Comparison of ENCODE assay signal across 18 mouse cellular contexts in the genomic region with DNA sequence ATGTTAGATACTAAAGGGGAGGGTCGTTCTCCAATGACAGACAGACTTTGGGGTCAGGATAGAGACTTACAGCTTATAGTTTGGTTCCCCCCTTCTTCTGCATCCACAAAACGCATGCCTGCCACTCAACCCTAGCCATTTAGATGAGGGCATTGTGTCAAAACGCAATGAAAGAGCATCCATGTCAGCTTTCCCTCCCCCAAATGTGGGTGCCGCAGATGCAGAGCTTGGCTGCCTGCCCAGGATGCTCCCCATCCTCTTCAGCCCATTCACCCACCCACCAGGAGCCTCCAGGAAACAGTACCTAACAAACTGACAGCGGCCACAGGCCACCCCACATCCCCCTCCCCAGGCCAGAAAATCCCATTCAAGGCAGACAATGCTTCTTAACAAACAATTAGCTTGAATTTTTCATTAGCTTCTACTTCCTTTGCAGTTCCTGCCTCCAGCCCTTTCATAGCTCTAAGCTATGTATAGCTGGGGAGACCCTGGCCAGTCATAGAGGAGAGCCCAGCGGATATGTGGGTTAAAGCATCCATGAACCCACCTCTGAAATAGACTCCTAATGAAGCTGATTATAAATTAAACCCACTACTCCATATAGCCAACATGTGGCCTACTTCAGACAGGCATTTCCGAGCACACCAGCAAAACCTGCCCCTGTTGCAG. TPM values are rescaled to one million over a fixed set of nuclear protein-coding genes. Genes with fewer than 3 reads are reported as not detected.
DNase-seq lines count a peak whose midpoint lies in the region; ATAC-seq and TF ChIP-seq lines count a peak whose summit lies in the region.
"Had no signal": no experiment of that assay in that cellular context is flagged by ENCODE, and none has a peak within 500 bp of the region (broad histone marks: within the 10 kb centered on the region; RNA-seq: fewer than 3 reads in every experiment).

No protein-coding gene starts in this region.

- no peak overlapping the region for H3K9ac ChIP-seq in midbrain, embryonic 12.5 days (replicated peaks)
- H3K9ac ChIP-seq in midbrain, postnatal 0 days (replicated peaks; ENCODE audit: low read length, poor library complexity, severe bottlenecking) = no peak overlapping the region
- no peak overlapping the region for H3K9ac ChIP-seq in forebrain, embryonic 14.5 days (ENCODE audit: low read length)
- no peak overlapping the region for H3K9ac ChIP-seq in hindbrain, embryonic 15.5 days
- no peak overlapping the region for H3K9ac ChIP-seq in neural tube, embryonic 14.5 days (replicated peaks; ENCODE audit: low read depth, low read length)
- no peak overlapping the region for H3K9ac ChIP-seq in intestine, embryonic 15.5 days
- H3K9ac ChIP-seq: embryonic facial prominence, embryonic 15.5 days; limb, embryonic 15.5 days had no signal

- no peaks in the 10 kb centered on the region for H3K27me3 ChIP-seq in midbrain, embryonic 12.5 days
- H3K27me3 ChIP-seq in midbrain, postnatal 0 days (ENCODE audit: insufficient read depth, low read length) = no peaks in the 10 kb centered on the region
- H3K27me3 ChIP-seq in forebrain, embryonic 14.5 days (replicated peaks; ENCODE audit: control insufficient read depth, insufficient read depth, low read length) = no peaks in the 10 kb centered on the region
- H3K27me3 ChIP-seq in hindbrain, embryonic 15.5 days = no peaks in the 10 kb centered on the region
- no peaks in the 10 kb centered on the region for H3K27me3 ChIP-seq in neural tube, embryonic 14.5 days (ENCODE audit: control insufficient read depth, insufficient read depth, low read length)
- H3K27me3 ChIP-seq in intestine, embryonic 15.5 days (replicated peaks) = no peaks in the 10 kb centered on the region
- H3K27me3 ChIP-seq: embryonic facial prominence, embryonic 15.5 days; limb, embryonic 15.5 days had no signal

- no peaks in the 10 kb centered on the region for H3K36me3 ChIP-seq in midbrain, embryonic 12.5 days
- H3K36me3 ChIP-seq in midbrain, postnatal 0 days (ENCODE audit: insufficient read depth, low read length) = no peaks in the 10 kb centered on the region
- no peaks in the 10 kb centered on the region for H3K36me3 ChIP-seq in forebrain, embryonic 14.5 days (ENCODE audit: control insufficient read depth, insufficient read depth, low read length)
- H3K36me3 ChIP-seq in hindbrain, embryonic 15.5 days = no peaks in the 10 kb centered on the region
- H3K36me3 ChIP-seq in neural tube, embryonic 14.5 days (ENCODE audit: control insufficient read depth, insufficient read depth, low read length) = no peaks in the 10 kb centered on the region
- H3K36me3 ChIP-seq in intestine, embryonic 15.5 days = no peaks in the 10 kb centered on the region
- H3K36me3 ChIP-seq: embryonic facial prominence, embryonic 15.5 days; limb, embryonic 15.5 days had no signal

- no peak overlapping the region for H3K4me2 ChIP-seq in midbrain, embryonic 12.5 days (replicated peaks)
- H3K4me2 ChIP-seq in midbrain, postnatal 0 days (ENCODE audit: low read depth, low read length, poor library complexity, severe bottlenecking) = no peak overlapping the region
- H3K4me2 ChIP-seq in forebrain, embryonic 14.5 days (ENCODE audit: low read length) = 0 out of 2 replicates have a peak overlapping the region, but pooled peaks have one; percentile 14
- H3K4me2 ChIP-seq in hindbrain, embryonic 15.5 days = no peak overlapping the region
- no peak overlapping the region for H3K4me2 ChIP-seq in neural tube, embryonic 14.5 days (ENCODE audit: low read depth, low read length)
- no peak overlapping the region for H3K4me2 ChIP-seq in intestine, embryonic 15.5 days (replicated peaks)
- H3K4me2 ChIP-seq: embryonic facial prominence, embryonic 15.5 days; limb, embryonic 15.5 days had no signal

- no peak for TF ChIP-seq CTCF in midbrain, postnatal 0 days (IDR thresholded peaks at IDR 0.05)

- no peak for DNase-seq in midbrain, postnatal 0 days (ENCODE audit: low spot score)
- DNase-seq in forebrain, embryonic 14.5 days (ENCODE audit: low spot score) = peak; percentile 76
- no peak for DNase-seq in kidney, adult 9 months
- DNase-seq: cerebellum, adult 11 months; kidney, postnatal 36 days; lung, adult 2 months; thymus, adult 2 months had no signal

- peak overlapping the region; percentile 30; the same call in 1 of the 2 replicates for H3K27ac ChIP-seq in midbrain, embryonic 12.5 days (replicated peaks)
- no peak overlapping the region for H3K27ac ChIP-seq in midbrain, postnatal 0 days (ENCODE audit: low read depth, low read length)
- H3K27ac ChIP-seq in forebrain, embryonic 14.5 days (ENCODE audit: low read depth, low read length) = peak overlapping the region; percentile 68; the same call in 1 of the 2 replicates
- no peak overlapping the region for H3K27ac ChIP-seq in hindbrain, embryonic 15.5 days (replicated peaks)
- H3K27ac ChIP-seq in neural tube, embryonic 14.5 days (ENCODE audit: low read depth, low read length) = peak overlapping the region; percentile 34; the same call in 1 of the 2 replicates
- no peak overlapping the region for H3K27ac ChIP-seq in intestine, embryonic 15.5 days
- H3K27ac ChIP-seq: embryonic facial prominence, embryonic 15.5 days; limb, embryonic 15.5 days had no signal

- H3K4me3 ChIP-seq in midbrain, embryonic 12.5 days = no peak overlapping the region
- no peak overlapping the region for H3K4me3 ChIP-seq in midbrain, postnatal 0 days (ENCODE audit: low read depth, low read length)
- no peak overlapping the region for H3K4me3 ChIP-seq in forebrain, embryonic 14.5 days (ENCODE audit: low read depth, low read length)
- no peak overlapping the region for H3K4me3 ChIP-seq in hindbrain, embryonic 15.5 days
- H3K4me3 ChIP-seq in neural tube, embryonic 14.5 days (ENCODE audit: low read depth, low read length) = no peak overlapping the region
- no peak overlapping the region for H3K4me3 ChIP-seq in intestine, embryonic 15.5 days (replicated peaks)
- H3K4me3 ChIP-seq: embryonic facial prominence, embryonic 15.5 days; limb, embryonic 15.5 days had no signal

- no peaks in the 10 kb centered on the region for H3K9me3 ChIP-seq in midbrain, embryonic 12.5 days
- H3K9me3 ChIP-seq in midbrain, postnatal 0 days (ENCODE audit: low read length) = no peaks in the 10 kb centered on the region
- H3K9me3 ChIP-seq in forebrain, embryonic 14.5 days (replicated peaks; ENCODE audit: control insufficient read depth, low read length) = no peaks in the 10 kb centered on the region
- no peaks in the 10 kb centered on the region for H3K9me3 ChIP-seq in hindbrain, embryonic 15.5 days
- no peaks in the 10 kb centered on the region for H3K9me3 ChIP-seq in neural tube, embryonic 14.5 days (ENCODE audit: control insufficient read depth, low read length)
- no peaks in the 10 kb centered on the region for H3K9me3 ChIP-seq in intestine, embryonic 15.5 days
- H3K9me3 ChIP-seq: embryonic facial prominence, embryonic 15.5 days; limb, embryonic 15.5 days had no signal

- peaks cover 17% of the 10 kb centered on the region for H3K4me1 ChIP-seq in midbrain, embryonic 12.5 days
- H3K4me1 ChIP-seq in midbrain, postnatal 0 days (ENCODE audit: insufficient read depth, low read length) = no peaks in the 10 kb centered on the region
- H3K4me1 ChIP-seq in forebrain, embryonic 14.5 days (ENCODE audit: control insufficient read depth, insufficient read depth, low read length) = peaks cover 15% of the 10 kb centered on the region
- peaks cover 10% of the 10 kb centered on the region for H3K4me1 ChIP-seq in hindbrain, embryonic 15.5 days (replicated peaks)
- peaks cover 9% of the 10 kb centered on the region; the same call in 1 of the 2 replicates for H3K4me1 ChIP-seq in neural tube, embryonic 14.5 days (ENCODE audit: control insufficient read depth, insufficient read depth, low read length)
- H3K4me1 ChIP-seq in intestine, embryonic 15.5 days (replicated peaks) = no peaks in the 10 kb centered on the region
- H3K4me1 ChIP-seq: embryonic facial prominence, embryonic 15.5 days; limb, embryonic 15.5 days had no signal

- 40% methylated on average over 7 of the region's 7 CpGs for WGBS in midbrain, embryonic 12.5 days
- 27% methylated on average over 7 of the region's 7 CpGs for WGBS in midbrain, postnatal 0 days
- 8% methylated on average over 7 of the region's 7 CpGs for WGBS in forebrain, embryonic 14.5 days
- 29% methylated on average over 7 of the region's 7 CpGs for WGBS in hindbrain, embryonic 15.5 days
- 35% methylated on average over 7 of the region's 7 CpGs for WGBS in neural tube, embryonic 14.5 days
- 57% methylated on average over 7 of the region's 7 CpGs for WGBS in intestine, embryonic 15.5 days

- ATAC-seq in midbrain, embryonic 12.5 days (ENCODE audit: low FRiP score, low read depth) = peak; percentile 80
- ATAC-seq in midbrain, postnatal 0 days (ENCODE audit: low FRiP score) = no peak
- peak; percentile 85 for ATAC-seq in forebrain, embryonic 14.5 days
- ATAC-seq in hindbrain, embryonic 15.5 days (ENCODE audit: low FRiP score, low read depth) = peak; percentile 68
- ATAC-seq in neural tube, embryonic 14.5 days (ENCODE audit: low read depth) = peak; percentile 65
- no peak for ATAC-seq in intestine, embryonic 15.5 days
- ATAC-seq: activated CD4-positive, CD25-positive, alpha-beta regulatory T cell, adult 4 months; intestine, postnatal 0 days had no signal

RNA-seq across cellular contexts. Expression of a gene that starts 31.9 kb away (rescaled TPM):
- not detected in 2 replicates for polyA plus RNA-seq in midbrain, embryonic 12.5 days (2016; fragmentation: Nextera tagmentation; extraction: Ambion mirVana)
- total RNA-seq in midbrain, postnatal 0 days (2014; rRNA removed) = not detected in 2 replicates
- not detected in 2 replicates for polyA plus RNA-seq in midbrain, postnatal 0 days (2015; fragmentation: Nextera tagmentation; extraction: Ambion mirVana)
- not detected in 2 replicates for polyA plus RNA-seq in forebrain, embryonic 14.5 days (2014; fragmentation: Nextera tagmentation; extraction: Ambion mirVana)
- not detected in 2 replicates for polyA plus RNA-seq in hindbrain, embryonic 15.5 days (2015; fragmentation: Nextera tagmentation; extraction: Ambion mirVana)
- polyA plus RNA-seq in neural tube, embryonic 14.5 days (2014; fragmentation: Nextera tagmentation; extraction: Ambion mirVana) = not detected in 2 replicates
- polyA plus RNA-seq in intestine, embryonic 15.5 days (2015; fragmentation: Nextera tagmentation; extraction: Ambion mirVana) = not detected in 2 replicates
- total RNA-seq: adrenal gland, postnatal 4 days had no signal
- polyA plus RNA-seq: activated CD4-positive, CD25-positive, alpha-beta regulatory T cell, adult 4 months; embryonic facial prominence, embryonic 15.5 days; gonadal fat pad, adult 2 months; heart, embryonic 16.5 days; intestine, postnatal 0 days; lung, adult 2 months; thymus, adult 2 months had no signal

RNA-seq across cellular contexts. Expression of a gene that starts 50.1 kb away (rescaled TPM):
- 0.46 and 0.67 TPM in 2 replicates for polyA plus RNA-seq in midbrain, embryonic 12.5 days (2016; fragmentation: Nextera tagmentation; extraction: Ambion mirVana)
- total RNA-seq in midbrain, postnatal 0 days (2014; rRNA removed) = 17.6 and 17.7 TPM in 2 replicates
- 1.4 and 1.7 TPM in 2 replicates for polyA plus RNA-seq in midbrain, postnatal 0 days (2015; fragmentation: Nextera tagmentation; extraction: Ambion mirVana)
- polyA plus RNA-seq in forebrain, embryonic 14.5 days (2014; fragmentation: Nextera tagmentation; extraction: Ambion mirVana) = 0.44 and 0.49 TPM in 2 replicates
- polyA plus RNA-seq in hindbrain, embryonic 15.5 days (2015; fragmentation: Nextera tagmentation; extraction: Ambion mirVana) = 1.7 and 2.1 TPM in 2 replicates
- polyA plus RNA-seq in neural tube, embryonic 14.5 days (2014; fragmentation: Nextera tagmentation; extraction: Ambion mirVana) = 2.0 and 3.2 TPM in 2 replicates
- polyA plus RNA-seq in intestine, embryonic 15.5 days (2015; fragmentation: Nextera tagmentation; extraction: Ambion mirVana) = 0.08 and 0.09 TPM in 2 replicates

Comparison
In these comparisons a context has a peak if more than half of its experiments do, and no peak if none do; other contexts are left out.
1. ATAC-seq: peak in midbrain, embryonic 12.5 days (single experiment), forebrain, embryonic 14.5 days (single experiment), hindbrain, embryonic 15.5 days (single experiment) and neural tube, embryonic 14.5 days (single experiment); none in midbrain, postnatal 0 days (single experiment) and intestine, embryonic 15.5 days (single experiment).
2. H3K27ac ChIP-seq: peak in midbrain, embryonic 12.5 days (single experiment), forebrain, embryonic 14.5 days (single experiment) and neural tube, embryonic 14.5 days (single experiment); none in midbrain, postnatal 0 days (single experiment), hindbrain, embryonic 15.5 days (single experiment) and intestine, embryonic 15.5 days (single experiment).